Mouse (Mus musculus) liver, embryonic 11.5 days (tissue): ENCODE measurements around the gene L3hypdh. TPM values are rescaled to one million over a fixed set of nuclear protein-coding genes. Genes with fewer than 3 reads are reported as not detected.
A peak's percentile ranks its signal among the peaks of the same experiment; 100 is the strongest.
"Not testable (repeated sequence)": the region's sequence is repeated elsewhere in the genome, so short reads cannot be mapped to it uniquely, and the experiment has no call there.

Experiments
- ATAC-seq: fragments of 200-750 bp; cut with Nextera tagmentation; replicated peaks from 2 replicates; pipeline ENCODE4 v1.8.0; 2017; ENCODE audit warnings: moderate number of reproducible peaks, mild to moderate bottlenecking, moderate TSS enrichment, moderate library complexity; ENCODE audit not compliant: low FRiP score
- DNase-seq: peaks from one replicate; pipeline ENCODE4 v3.0.0-alpha.2; 2017; ENCODE audit warnings: low spot score
- H3K27ac ChIP-seq: fragments of 300-500 bp; sonication (generic); 2 replicates; pipeline ENCODE4 v1.5.1; 2014; ENCODE audit warnings: mild to moderate bottlenecking, low read depth, low read length, control low read depth
- H3K27me3 ChIP-seq: fragments of 300-500 bp; sonication (generic); replicated peaks from 2 replicates; pipeline ENCODE4 v1.6.1; 2014; ENCODE audit warnings: low read length, mixed read lengths; ENCODE audit not compliant: control insufficient read depth, insufficient read depth
- H3K36me3 ChIP-seq: fragments of 300-500 bp; sonication (generic); 2 replicates; pipeline ENCODE4 v1.6.1; 2014; ENCODE audit warnings: mild to moderate bottlenecking, low read length, moderate library complexity, mixed read lengths; ENCODE audit not compliant: control insufficient read depth, insufficient read depth
- H3K4me1 ChIP-seq: fragments of 300-500 bp; sonication (generic); replicated peaks from 2 replicates; pipeline ENCODE4 v1.6.1; 2014; ENCODE audit warnings: low read length, mixed read lengths; ENCODE audit not compliant: control insufficient read depth, insufficient read depth
- H3K4me2 ChIP-seq: fragments of 300-500 bp; sonication (generic); 2 replicates; pipeline ENCODE4 v1.6.1; 2014; ENCODE audit warnings: mild to moderate bottlenecking, control low read depth, moderate library complexity
- H3K4me3 ChIP-seq: fragments of 300-500 bp; sonication (generic); 2 replicates; pipeline ENCODE4 v1.5.1; 2014; ENCODE audit warnings: low read depth, low read length, control low read depth
- H3K9ac ChIP-seq: fragments of 300-500 bp; sonication (generic); 2 replicates; pipeline ENCODE4 v1.6.1; 2014; ENCODE audit warnings: low read depth, low read length, control low read depth
- H3K9me3 ChIP-seq: fragments of 300-500 bp; sonication (generic); 2 replicates; pipeline ENCODE4 v1.6.1; 2016; ENCODE audit warnings: low read length, inconsistent platforms, mixed read lengths; ENCODE audit not compliant: control insufficient read depth
- WGBS: fragments of 180-500 bp; shearing (Covaris S2); extraction: QIAGEN DNeasy Blood & Tissue Kit; methylation state at CpG from one replicate; pipeline ENCODE4 v1.1.7; 2014; 5-methylcytosine and 5-hydroxymethylcytosine counted together
- polyA plus RNA-seq: library from polyadenylated mRNA; unstranded; fragments of >200 nt; fragmentation: Nextera tagmentation; extraction: Ambion mirVana; gene quantifications from 2 replicates; pipeline ENCODE4 v1.2.1, GENCODE M21; 2014

Gene L3hypdh
- polyA plus RNA-seq, 1 experiment from 2014 or later = 8.9 TPM

- H3K9ac ChIP-seq = no peak within 1 kb of the TSS
- no peaks in the 10 kb centered on the region for H3K9me3 ChIP-seq
- under 1% methylated on average over 94 of the region's 94 CpGs for WGBS
- no peak within 1 kb of the TSS for H3K27ac ChIP-seq
- H3K4me1 ChIP-seq = peaks cover 7% of the 10 kb centered on the region; the same call in 1 of the 2 replicates
- H3K4me3 ChIP-seq = peak within 1 kb of the TSS; percentile 50
- peak; percentile 73 for ATAC-seq
- peaks cover 32% of the 10 kb centered on the region for H3K27me3 ChIP-seq
- peak within 1 kb of the TSS; percentile 86 for H3K4me2 ChIP-seq
- H3K36me3 ChIP-seq = no peaks in the 10 kb centered on the region
- DNase-seq = peak; percentile 83
These were observed 14.6 kb downstream of the L3hypdh start, which contains the start of gene Gpr135 for GRCm38 (mm10) chr12:72070327-72071269. Gene Gpr135 (minus strand): TSS chr12:72071125.

DNA sequence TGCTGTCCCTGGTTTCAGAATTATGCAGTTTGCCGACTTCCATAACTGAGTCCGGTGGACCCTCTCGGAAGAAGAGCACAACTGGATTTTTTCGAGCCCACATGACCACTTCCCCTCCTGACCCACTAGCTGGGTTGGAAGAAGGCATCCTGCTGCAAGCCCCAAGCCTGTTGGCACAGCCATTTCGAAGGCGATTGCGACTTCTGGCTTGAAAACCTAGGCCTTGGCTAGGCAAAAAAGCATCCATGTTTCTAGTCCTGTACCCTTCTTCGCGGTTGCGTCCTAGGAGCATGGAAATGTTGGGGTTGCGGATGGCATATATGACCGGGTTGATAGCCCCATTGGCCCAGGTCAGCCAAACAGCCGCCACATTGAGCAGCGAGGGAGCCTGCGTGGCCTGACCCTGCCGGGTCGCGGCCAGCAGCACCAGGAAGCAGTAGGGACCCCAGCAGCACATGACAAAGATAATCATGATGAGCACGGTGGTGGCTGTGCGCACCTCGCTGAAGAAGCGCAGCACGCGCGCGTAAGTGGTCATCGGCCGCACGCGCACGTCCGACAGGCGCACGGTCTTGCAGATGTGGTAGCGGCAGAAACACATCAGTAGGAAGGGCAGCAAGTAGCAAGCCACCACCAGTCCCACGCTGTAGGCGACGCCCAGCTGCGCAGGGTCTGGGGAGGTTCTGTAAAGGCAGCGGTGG is 15.5 kb downstream of the L3hypdh start:
- H3K36me3 ChIP-seq = no peaks in the 10 kb centered on the region
- WGBS = 6% methylated on average over 40 of the region's 40 CpGs
- no peaks in the 10 kb centered on the region for H3K9me3 ChIP-seq
- H3K27ac ChIP-seq = no peak overlapping the region
- ATAC-seq = peak; percentile 37
- no peak overlapping the region for H3K9ac ChIP-seq
- no peak for DNase-seq
- H3K4me2 ChIP-seq = peak overlapping the region; percentile 86
- peaks cover 32% of the 10 kb centered on the region for H3K27me3 ChIP-seq
- H3K4me1 ChIP-seq = peaks cover 7% of the 10 kb centered on the region; the same call in 1 of the 2 replicates
- peak overlapping the region; percentile 50 for H3K4me3 ChIP-seq

DNA sequence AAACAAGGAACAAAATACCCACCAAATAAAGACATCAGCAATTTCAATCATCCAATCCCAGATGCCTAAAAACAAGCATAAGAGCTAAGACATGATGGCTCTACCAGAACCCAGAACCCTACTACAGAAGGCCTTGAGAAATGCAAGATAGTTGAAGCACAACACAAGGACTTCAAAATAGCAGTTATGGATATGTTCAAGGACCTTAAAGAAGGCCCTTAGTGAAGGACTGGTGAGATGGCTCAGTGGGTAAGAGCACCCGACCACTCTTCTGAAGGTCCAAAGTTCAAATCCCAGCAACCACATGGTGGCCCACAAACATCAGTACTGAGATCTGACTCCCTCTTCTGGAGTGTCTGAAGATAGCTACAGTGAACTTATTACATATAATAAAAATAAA is 27.5 kb downstream of the L3hypdh start:
- Histone ChIP-seq H3K27ac (no peak overlapping the region), H3K9ac (no peak overlapping the region), H3K27me3 (no peaks in the 10 kb centered on the region), H3K4me2 (no peak overlapping the region), H3K36me3 (no peaks in the 10 kb centered on the region), H3K4me3 (no peak overlapping the region), H3K4me1 (no peaks in the 10 kb centered on the region), H3K9me3 (no peaks in the 10 kb centered on the region)
- 68% methylated on average over 1 of the region's 1 CpGs for WGBS
- ATAC-seq (no peak), DNase-seq (no peak)

GRCm38 (mm10) chr12:72053851-72054250 is 31.4 kb downstream of the L3hypdh start:
- H3K9ac ChIP-seq = no peak overlapping the region
- H3K4me1 ChIP-seq = no peaks in the 10 kb centered on the region
- ATAC-seq (no peak), DNase-seq (no peak)
- no peak overlapping the region for H3K4me2 ChIP-seq
- no peaks in the 10 kb centered on the region for H3K36me3 ChIP-seq
- H3K4me3 ChIP-seq = no peak overlapping the region
- H3K27me3 ChIP-seq = no peaks in the 10 kb centered on the region
- H3K9me3 ChIP-seq = no peaks in the 10 kb centered on the region
- no peak overlapping the region for H3K27ac ChIP-seq
- 52% methylated on average over 6 of the region's 6 CpGs for WGBS

GRCm38 (mm10) chr12:72053303-72053702 is 31.9 kb downstream of the L3hypdh start:
- 42% methylated on average over 6 of the region's 6 CpGs for WGBS
- H3K4me3 ChIP-seq = no peak overlapping the region
- ATAC-seq (no peak), DNase-seq (no peak)
- H3K4me2 ChIP-seq = no peak overlapping the region
- H3K4me1 ChIP-seq = no peaks in the 10 kb centered on the region
- no peaks in the 10 kb centered on the region for H3K27me3 ChIP-seq
- H3K27ac ChIP-seq = no peak overlapping the region
- no peak overlapping the region for H3K9ac ChIP-seq
- no peaks in the 10 kb centered on the region for H3K9me3 ChIP-seq
- H3K36me3 ChIP-seq = no peaks in the 10 kb centered on the region

DNA sequence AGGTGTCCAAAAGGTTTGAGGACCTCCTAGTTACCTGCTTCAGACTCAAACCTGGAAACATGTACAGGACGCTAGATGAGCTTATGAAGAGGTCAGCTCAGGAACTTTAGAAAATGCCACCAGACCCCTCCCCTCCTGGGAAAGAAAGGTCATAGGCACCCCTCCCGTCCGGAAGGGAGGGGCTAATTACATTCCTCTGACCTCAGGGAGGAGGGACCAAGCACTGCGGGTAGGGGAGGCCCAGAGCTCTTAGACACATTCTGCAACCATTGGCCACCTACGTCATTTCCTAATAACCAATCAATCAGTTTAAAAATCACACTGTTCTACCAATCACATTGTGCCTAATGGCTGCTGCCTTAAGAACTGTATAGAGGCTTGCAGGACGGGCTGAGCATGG is 32.7 kb downstream of the L3hypdh start:
- Histone ChIP-seq H3K27ac (no peak overlapping the region), H3K4me1 (no peaks in the 10 kb centered on the region), H3K27me3 (no peaks in the 10 kb centered on the region), H3K36me3 (no peaks in the 10 kb centered on the region), H3K4me2 (no peak overlapping the region), H3K9ac (no peak overlapping the region), H3K4me3 (no peak overlapping the region), H3K9me3 (no peaks in the 10 kb centered on the region)
- DNase-seq (no peak), ATAC-seq (no peak)
- WGBS = 75% methylated on average over 6 of the region's 6 CpGs

DNA sequence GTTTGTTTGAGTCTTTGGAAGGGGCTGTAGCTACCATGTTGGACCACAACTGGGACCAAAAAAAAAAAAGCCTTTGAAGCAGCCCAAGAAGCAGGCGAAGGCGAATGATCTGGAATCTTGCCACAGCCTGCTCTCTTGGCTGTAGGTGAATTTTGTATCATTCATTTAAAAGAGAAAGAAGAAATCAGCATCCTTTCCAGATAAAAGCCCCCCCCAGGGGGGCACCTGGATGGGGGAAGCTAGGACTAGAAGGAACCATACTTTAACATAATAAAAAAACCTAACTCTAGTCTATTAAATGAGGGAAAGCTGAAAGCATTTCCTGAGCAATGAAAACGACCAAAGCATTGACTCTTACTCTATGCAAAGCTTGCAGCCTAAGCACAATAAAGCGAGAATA is 34.4 kb downstream of the L3hypdh start:
- Histone ChIP-seq H3K9ac (no peak overlapping the region), H3K27ac (no peak overlapping the region), H3K36me3 (no peaks in the 10 kb centered on the region), H3K4me1 (no peaks in the 10 kb centered on the region), H3K4me3 (no peak overlapping the region), H3K9me3 (no peaks in the 10 kb centered on the region), H3K27me3 (no peaks in the 10 kb centered on the region), H3K4me2 (no peak overlapping the region)
- ATAC-seq = no peak
- no peak for DNase-seq
- WGBS = 84% methylated on average over 4 of the region's 4 CpGs

GRCm38 (mm10) chr12:72050156-72050555 is 35.1 kb downstream of the L3hypdh start:
- 83% methylated on average over 5 of the region's 5 CpGs for WGBS
- not testable (repeated sequence) for H3K4me1 ChIP-seq, H3K27me3 ChIP-seq, H3K27ac ChIP-seq, H3K36me3 ChIP-seq, ATAC-seq, H3K4me3 ChIP-seq, H3K9ac ChIP-seq, DNase-seq, H3K4me2 ChIP-seq, H3K9me3 ChIP-seq
